Mouse (Mus musculus) layer of hippocampus, adult 9-10 months (tissue): ENCODE data around the gene Cuta.
A peak's percentile ranks its signal among the peaks of the same experiment; 100 is the strongest.
"Not testable (repeated sequence)": the region's sequence is repeated elsewhere in the genome, so short reads cannot be mapped to it uniquely, and the experiment has no call there.

Experiments
- DNase-seq: peaks from one replicate; pipeline ENCODE4 v3.0.0; 2022; ENCODE audit warnings: low spot score

The Cuta gene

DNA sequence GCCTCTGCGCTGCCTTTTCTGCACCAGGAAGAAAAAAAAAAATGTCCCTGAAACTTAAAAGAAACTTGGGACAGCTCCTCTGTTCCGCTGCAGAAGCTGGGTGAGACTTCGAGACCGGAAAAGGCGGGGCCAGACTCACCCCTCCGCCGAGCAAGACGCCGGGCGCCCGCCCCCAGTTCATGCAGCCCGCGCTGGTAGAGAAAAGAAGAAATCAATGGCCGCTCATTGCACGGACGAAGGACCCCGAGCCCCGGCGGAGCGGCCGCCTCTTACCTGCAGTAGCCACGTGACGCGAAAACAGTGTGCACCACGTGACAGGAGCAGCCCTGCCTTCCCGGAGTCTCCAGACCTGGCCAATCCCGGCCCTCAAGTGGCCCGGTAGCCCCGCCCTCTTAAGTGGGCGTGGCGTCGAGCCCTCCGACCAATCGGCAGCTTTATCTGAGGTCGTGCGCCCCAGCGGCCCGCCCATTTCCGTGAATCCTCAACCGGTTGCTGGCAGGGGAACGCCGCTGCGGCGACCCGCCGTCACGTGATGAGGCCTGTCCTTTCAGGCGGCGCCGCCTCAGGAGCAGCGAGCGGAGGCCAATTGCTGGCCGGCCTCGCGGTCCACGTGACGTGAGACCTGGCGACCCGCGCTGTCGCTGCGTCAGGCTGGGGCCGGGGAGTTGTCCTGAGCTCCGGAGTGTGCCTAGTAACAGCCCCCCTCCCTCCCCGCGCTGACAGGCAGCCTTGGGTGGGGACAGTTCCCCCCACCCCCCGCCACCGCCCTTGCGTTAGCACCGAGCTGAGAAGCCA, at the start of gene Cuta:
TSS of gene Cuta (minus strand) at position 392 of the 795 bp plus-strand sequence.
- peak; percentile 99 for DNase-seq

GRCm38 (mm10) chr17:26985503-26986179, 46.3 kb upstream of the Cuta start:
- DNase-seq, result no peak

GRCm38 (mm10) chr17:26983382-26983781, 44.0 kb upstream of the Cuta start:
- no peak for DNase-seq

- DNase-seq, result no peak
Measured at GRCm38 (mm10) chr17:26981050-26981449, 41.7 kb upstream of the Cuta start.

DNA sequence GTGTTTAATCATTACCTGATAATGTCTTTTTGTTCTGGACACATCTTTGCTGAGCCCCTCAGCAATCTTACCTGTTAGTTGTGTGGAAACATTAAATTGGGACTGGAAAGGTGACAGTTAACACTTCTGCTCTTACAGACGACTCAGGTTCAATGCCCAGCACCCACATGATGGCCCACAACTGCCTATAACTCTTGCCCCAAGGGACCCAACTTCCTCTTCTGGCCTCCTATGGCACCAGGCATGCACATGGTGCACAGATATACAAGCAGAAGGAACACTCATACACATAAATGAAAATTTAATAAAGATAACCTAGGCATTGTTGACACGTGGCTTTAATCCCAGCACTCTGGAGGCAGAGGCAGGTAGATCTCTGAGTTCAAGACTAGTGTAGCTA, 40.1 kb upstream of the Cuta start:
- no peak for DNase-seq

- not testable (repeated sequence) for DNase-seq
Measured at GRCm38 (mm10) chr17:26977354-26977753, 38.0 kb upstream of the Cuta start.

GRCm38 (mm10) chr17:26975415-26975814, 36.0 kb upstream of the Cuta start:
- no peak for DNase-seq

DNA sequence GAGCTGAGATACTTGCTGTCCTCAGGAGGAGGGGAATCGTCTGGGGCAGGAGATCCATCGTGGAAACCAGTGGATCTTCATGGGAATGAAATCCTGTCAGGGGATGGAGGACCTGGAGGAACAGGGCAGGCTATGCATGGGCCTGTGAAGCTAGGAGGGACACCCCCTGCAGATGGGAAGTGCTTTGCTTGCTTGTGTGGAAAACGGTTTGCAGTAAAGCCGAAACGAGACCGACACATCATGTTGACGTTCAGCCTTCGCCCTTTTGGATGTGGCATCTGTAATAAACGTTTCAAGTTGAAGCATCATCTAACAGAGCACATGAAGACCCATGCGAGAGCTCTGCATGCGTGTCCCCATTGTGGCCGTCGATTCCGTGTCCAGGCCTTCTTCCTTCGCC, 35.2 kb upstream of the Cuta start:
- DNase-seq, result no peak

DNA sequence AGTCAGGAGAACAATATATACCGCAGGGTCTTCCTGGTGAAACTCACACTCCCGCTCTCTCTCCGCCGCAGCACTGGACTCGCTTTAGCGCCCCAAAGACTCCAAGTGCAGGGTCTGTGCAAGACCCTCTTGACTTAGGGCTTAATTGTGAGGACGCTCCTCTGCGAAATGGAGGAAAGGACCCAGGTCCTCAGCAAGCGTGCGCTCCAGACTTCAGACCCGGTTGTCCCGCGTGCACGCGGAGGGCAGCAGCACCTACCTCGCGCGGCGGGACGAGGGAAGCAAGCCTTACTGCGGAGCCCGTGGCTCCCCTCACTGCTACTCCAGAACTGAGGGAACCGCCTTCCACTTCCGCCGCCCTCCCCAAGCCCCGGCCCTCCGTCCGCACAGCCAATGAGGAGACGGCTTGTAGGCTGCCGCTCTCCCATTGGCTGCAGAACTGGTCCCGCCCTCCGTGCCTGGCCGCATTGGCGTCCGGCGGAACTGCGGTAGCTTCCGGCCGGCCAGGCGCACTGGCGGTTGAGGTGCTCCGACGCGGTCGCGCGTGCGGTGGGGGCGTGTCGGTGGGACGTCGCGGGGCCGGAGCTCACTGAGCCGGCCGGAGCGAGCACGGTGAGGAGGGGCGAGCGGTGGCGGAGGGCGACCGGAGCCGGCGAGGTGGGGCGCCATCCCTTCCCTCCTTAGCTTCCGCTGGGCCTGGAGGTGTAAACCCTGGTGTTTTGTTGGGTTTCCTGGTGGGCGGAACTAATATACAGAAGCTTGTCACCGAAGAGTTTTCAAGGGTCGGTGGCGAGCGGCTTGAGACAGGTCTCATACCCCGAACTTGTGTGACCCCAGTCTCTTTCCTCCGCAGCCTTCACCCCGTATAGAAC, 33.6 kb upstream of the Cuta start, which contains the start of gene Zbtb9:
TSS of gene Zbtb9 (plus strand) at position 465 of the 872 bp plus-strand sequence.
- peak; percentile 86 for DNase-seq

GRCm38 (mm10) chr17:26972107-26972506, 32.7 kb upstream of the Cuta start:
- no peak for DNase-seq

DNA sequence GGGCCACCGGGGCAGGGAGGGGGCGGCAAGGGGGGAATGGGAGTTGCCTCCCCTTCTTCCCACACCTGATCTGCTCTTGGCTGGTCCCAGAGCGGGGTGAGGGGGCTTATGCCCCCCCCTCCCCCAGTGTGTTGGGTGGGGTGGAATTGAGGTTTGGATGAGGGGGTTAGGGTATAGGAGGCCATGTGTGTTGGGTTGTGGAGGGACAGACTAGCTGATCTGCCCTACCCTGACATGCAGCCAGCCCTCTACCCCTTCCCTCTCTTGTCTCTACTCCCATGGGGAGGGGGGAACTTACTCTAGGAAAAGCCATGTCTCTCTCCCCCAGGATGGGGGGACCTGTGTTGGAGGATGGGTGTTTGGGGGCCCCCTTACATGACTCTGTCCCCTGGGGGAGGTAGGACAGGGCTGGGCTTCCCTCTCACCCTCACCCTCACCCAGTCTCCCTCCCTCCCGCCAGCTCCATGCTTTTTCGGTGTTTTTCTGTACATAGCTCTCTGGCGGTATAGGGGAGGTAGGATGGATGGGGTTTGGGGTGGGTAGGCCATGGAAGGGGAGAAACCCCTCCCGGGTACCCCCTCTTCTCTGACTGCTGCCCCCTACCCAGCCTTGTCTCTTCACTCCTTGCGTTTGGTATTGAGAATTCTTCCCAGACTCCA, 32.0 kb upstream of the Cuta start:
- DNase-seq, result no peak

DNA sequence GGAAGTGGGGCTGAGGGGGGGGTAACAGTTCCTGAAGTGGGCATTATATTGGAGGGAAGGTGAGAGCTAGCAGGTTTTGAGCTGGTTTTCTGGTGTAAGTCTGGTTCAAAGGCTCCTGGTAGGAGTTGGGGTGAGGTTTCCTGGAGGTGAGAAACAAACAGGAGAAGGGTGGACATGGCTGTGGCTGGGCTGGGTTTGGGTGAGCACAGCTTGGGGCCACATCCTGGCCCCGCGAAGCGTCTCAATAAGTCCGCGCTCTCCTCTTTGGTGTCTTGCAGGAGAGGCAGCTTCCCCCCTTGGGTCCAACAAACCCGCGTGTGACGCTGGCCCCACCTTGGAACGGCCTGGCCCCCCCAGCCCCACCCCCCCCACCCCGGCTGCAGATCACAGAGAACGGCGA, 30.9 kb upstream of the Cuta start:
- DNase-seq, result no peak

- no peak for DNase-seq
Measured at GRCm38 (mm10) chr17:26969257-26969656, 29.9 kb upstream of the Cuta start.

GRCm38 (mm10) chr17:26968200-26968611, 28.8 kb upstream of the Cuta start:
- no peak for DNase-seq

GRCm38 (mm10) chr17:26967477-26967876, 28.1 kb upstream of the Cuta start:
- DNase-seq, result no peak

- DNase-seq, result no peak
Measured at GRCm38 (mm10) chr17:26966993-26967392, 27.6 kb upstream of the Cuta start.

DNA sequence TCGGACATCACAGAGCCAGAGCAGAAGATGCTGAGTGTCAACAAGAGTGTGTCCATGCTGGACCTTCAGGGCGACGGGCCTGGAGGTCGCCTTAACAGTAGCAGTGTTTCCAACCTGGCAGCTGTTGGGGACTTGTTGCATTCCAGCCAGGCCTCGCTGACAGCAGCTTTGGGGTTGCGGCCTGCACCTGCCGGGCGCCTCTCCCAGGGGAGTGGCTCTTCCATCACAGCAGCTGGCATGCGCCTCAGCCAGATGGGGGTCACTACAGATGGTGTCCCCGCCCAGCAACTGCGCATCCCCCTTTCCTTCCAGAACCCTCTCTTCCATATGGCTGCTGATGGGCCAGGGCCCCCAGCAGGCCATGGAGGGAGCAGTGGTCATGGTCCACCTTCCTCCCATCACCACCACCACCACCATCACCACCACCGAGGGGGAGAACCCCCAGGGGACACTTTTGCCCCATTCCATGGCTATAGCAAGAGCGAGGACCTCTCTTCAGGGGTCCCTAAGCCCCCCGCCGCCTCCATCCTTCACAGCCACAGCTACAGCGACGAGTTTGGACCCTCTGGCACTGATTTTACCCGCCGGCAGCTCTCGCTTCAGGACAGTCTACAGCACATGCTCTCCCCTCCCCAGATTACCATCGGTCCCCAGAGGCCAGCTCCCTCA, 22.3 kb upstream of the Cuta start:
- no peak for DNase-seq

- DNase-seq, result no peak
Measured at GRCm38 (mm10) chr17:26959815-26960214, 20.4 kb upstream of the Cuta start.

- no peak for DNase-seq
Measured at GRCm38 (mm10) chr17:26958880-26959279, 19.5 kb upstream of the Cuta start.

GRCm38 (mm10) chr17:26957872-26958271, 18.5 kb upstream of the Cuta start:
- no peak for DNase-seq

- DNase-seq, result no peak
Measured at GRCm38 (mm10) chr17:26956895-26957294, 17.5 kb upstream of the Cuta start.
